Mouse (Mus musculus) megakaryocyte, embryonic 14.5 days (primary cell): ENCODE data around the gene Prl8a8. TPM values are rescaled to one million over a fixed set of nuclear protein-coding genes. Genes with fewer than 3 reads are reported as not detected.

Source experiments
- H3K27me3 ChIP-seq: replicated peaks from 2 replicates; pipeline ENCODE3; 2012; ENCODE audit warnings: inconsistent platforms
- H3K36me3 ChIP-seq: replicated peaks from 2 replicates; pipeline ENCODE3; 2012; ENCODE audit warnings: low read length, inconsistent platforms, mixed read lengths
- H3K4me1 ChIP-seq: 2 replicates; pipeline ENCODE4 v1.6.1; 2012; ENCODE audit warnings: inconsistent platforms
- H3K4me3 ChIP-seq: replicated peaks from 2 replicates; pipeline ENCODE3; 2012; ENCODE audit warnings: moderate library complexity, mild to moderate bottlenecking, inconsistent platforms
- H3K9me3 ChIP-seq: 2 replicates; pipeline ENCODE4 v1.6.1; 2012; ENCODE audit warnings: inconsistent platforms
- FLI1 ChIP-seq: IDR thresholded peaks from 2 replicates; pipeline ENCODE4 v1.6.1; 2012; ENCODE audit warnings: low read length, inconsistent platforms, mixed read lengths
- GATA1 ChIP-seq: IDR thresholded peaks from 3 replicates; pipeline ENCODE4 v1.6.1; 2012; ENCODE audit warnings: mixed read lengths, low read length, inconsistent platforms, borderline replicate concordance
- polyA plus RNA-seq: library from polyadenylated mRNA; stranded (reverse); fragments of >175 nt; gene quantifications from 2 replicates; pipeline ENCODE4 v1.2.3, GENCODE M21; 2012; ENCODE audit warnings: low replicate concordance; ENCODE audit not compliant: insufficient read depth

The Prl8a8 gene
- polyA plus RNA-seq: not detected in 2 replicates

DNA sequence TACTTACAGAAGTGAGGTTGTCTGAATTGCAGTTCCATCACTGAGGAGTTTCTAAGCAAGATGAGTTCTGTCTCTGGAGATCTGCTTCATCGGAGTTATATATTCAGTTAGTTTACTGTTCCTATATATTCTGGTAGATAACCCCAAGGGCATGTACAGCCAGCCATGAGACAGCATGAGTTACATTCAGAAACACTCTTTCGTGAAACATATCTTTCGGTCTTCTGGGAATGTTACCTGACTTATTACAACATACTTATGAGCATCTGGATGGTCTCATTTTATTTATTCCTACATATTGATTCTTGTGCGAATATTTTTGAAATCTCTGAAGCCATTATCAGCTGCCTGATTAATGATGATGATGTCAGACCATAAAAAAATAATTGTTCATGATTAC, at the start of gene Prl8a8:
TSS of gene Prl8a8 (minus strand) at position 101 of the 400 bp plus-strand sequence.
- TF ChIP-seq GATA1 (no peak), FLI1 (no peak)
- H3K4me3 ChIP-seq: no peak within 1 kb of the TSS
- no peaks in the 10 kb centered on the region for H3K36me3 ChIP-seq
- no peaks in the 10 kb centered on the region for H3K4me1 ChIP-seq
- no peaks in the 10 kb centered on the region for H3K27me3 ChIP-seq
- H3K9me3 ChIP-seq: no peaks in the 10 kb centered on the region

DNA sequence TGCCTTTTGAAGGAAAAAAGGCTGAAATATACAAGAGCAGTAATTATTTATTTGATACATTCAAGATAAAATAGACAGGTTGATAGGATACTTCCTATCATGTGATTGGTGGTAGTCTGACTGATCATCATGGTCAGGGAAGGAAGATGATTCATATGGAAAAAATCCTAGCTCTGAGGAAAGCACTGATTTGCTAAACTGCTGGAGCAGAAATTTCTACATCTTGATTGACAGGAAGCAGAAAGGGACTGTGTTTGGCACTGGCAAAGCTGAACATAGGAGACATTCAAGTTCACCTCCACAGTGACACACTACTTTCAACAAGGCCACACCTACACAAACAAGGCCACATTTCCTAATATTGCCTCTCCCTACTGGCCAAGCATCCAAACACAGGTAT, 40.3 kb upstream of the Prl8a8 start:
- Histone ChIP-seq H3K4me3 (no peak overlapping the region), H3K4me1 (no peaks in the 10 kb centered on the region), H3K27me3 (no peaks in the 10 kb centered on the region), H3K36me3 (no peaks in the 10 kb centered on the region), H3K9me3 (no peaks in the 10 kb centered on the region)
- no peak for TF ChIP-seq FLI1
- TF ChIP-seq GATA1: no peak

DNA sequence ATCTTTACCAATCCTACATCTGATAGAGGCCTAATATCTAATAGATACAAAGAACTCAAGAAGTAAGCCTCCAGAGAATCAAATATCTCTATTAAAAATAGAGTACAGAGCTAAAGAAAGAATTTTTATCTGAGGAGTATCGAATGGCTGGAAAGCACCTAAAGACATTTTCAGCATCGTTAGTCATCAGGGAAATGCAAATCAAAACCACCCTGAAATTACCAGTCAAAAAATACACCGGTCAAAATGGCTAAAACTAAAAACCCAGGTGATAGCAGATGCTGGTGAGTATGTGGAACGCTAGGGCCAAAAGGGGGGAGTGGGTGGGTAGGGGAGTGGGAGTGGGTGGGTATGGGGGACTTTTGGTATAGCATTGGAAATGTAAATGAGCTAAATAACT, 10.1 kb upstream of the Prl8a8 start:
- no peak for TF ChIP-seq FLI1
- no peaks in the 10 kb centered on the region for H3K9me3 ChIP-seq
- no peaks in the 10 kb centered on the region for H3K4me1 ChIP-seq
- H3K27me3 ChIP-seq: no peaks in the 10 kb centered on the region
- no peaks in the 10 kb centered on the region for H3K36me3 ChIP-seq
- H3K4me3 ChIP-seq: no peak overlapping the region

GRCm38 (mm10) chr13:27507645-27508044, 5.4 kb downstream of the Prl8a8 start:
- no peak for TF ChIP-seq GATA1
- TF ChIP-seq FLI1: no peak
- Histone ChIP-seq H3K27me3 (no peaks in the 10 kb centered on the region), H3K36me3 (no peaks in the 10 kb centered on the region), H3K4me3 (no peak overlapping the region), H3K4me1 (no peaks in the 10 kb centered on the region), H3K9me3 (0 out of 2 replicates have a peak, but pooled peaks cover 3% of the 10 kb centered on the region)

Other genes starting within 250 kb of the Prl8a8 start
- not detected in 2 replicates for gene Prl6a1, start 200.6 kb downstream of the Prl8a8 start, polyA plus RNA-seq
- not detected in 2 replicates for gene Prl8a2, start 167.5 kb downstream of the Prl8a8 start, polyA plus RNA-seq
- not detected in 2 replicates for gene Prl2b1, start 122.4 kb downstream of the Prl8a8 start, polyA plus RNA-seq
- gene Prl8a6, start 74.5 kb downstream of the Prl8a8 start, polyA plus RNA-seq: not detected in 2 replicates
- not detected in 2 replicates for gene Prl8a9, start 51.4 kb upstream of the Prl8a8 start, polyA plus RNA-seq
- gene Prl8a1, start 69.0 kb upstream of the Prl8a8 start, polyA plus RNA-seq: 1.7 TPM in 1 of 2 replicates, not detected in the other
- not detected in 2 replicates for gene Prl7b1, start 97.4 kb upstream of the Prl8a8 start, polyA plus RNA-seq
- not detected in 2 replicates for gene Prl7a1, start 129.3 kb upstream of the Prl8a8 start, polyA plus RNA-seq
- gene Prl7a2, start 154.8 kb upstream of the Prl8a8 start, polyA plus RNA-seq: not detected in 2 replicates
- gene Prl7d1, start 203.5 kb upstream of the Prl8a8 start, polyA plus RNA-seq: not detected in 2 replicates